Mouse (Mus musculus) forebrain, embryonic 15.5 days (tissue): ENCODE measurements at regions not wholly inside any gene's neighbourhood (a gene's known extent, or its start where the extent isn't known, plus 50 kb on each side); places are given as distances from the start of the nearest gene placed in this dataset.

ENCODE experiments used
- ATAC-seq: fragments of 200-750 bp; cut with Nextera tagmentation; replicated peaks from 2 replicates; pipeline ENCODE4 v1.8.0; 2017; ENCODE audit warnings: mild to moderate bottlenecking, moderate TSS enrichment, moderate library complexity
- H3K27ac ChIP-seq: fragments of 300-500 bp; sonication (generic); replicated peaks from 2 replicates; pipeline ENCODE4 v1.5.1; 2015; ENCODE audit warnings: mild to moderate bottlenecking, inconsistent platforms
- H3K27me3 ChIP-seq: fragments of 300-500 bp; sonication (generic); 2 replicates; pipeline ENCODE4 v1.6.1; 2015; ENCODE audit warnings: inconsistent platforms
- H3K36me3 ChIP-seq: fragments of 300-500 bp; sonication (generic); 2 replicates; pipeline ENCODE4 v1.6.1; 2015; ENCODE audit warnings: mild to moderate bottlenecking, inconsistent platforms
- H3K4me1 ChIP-seq: fragments of 300-500 bp; sonication (generic); 2 replicates; pipeline ENCODE4 v1.6.1; 2015; ENCODE audit warnings: inconsistent platforms
- H3K4me2 ChIP-seq: fragments of 300-500 bp; sonication (generic); replicated peaks from 2 replicates; pipeline ENCODE4 v1.6.1; 2015; ENCODE audit warnings: mild to moderate bottlenecking, inconsistent platforms
- H3K4me3 ChIP-seq: fragments of 300-500 bp; sonication (generic); 2 replicates; pipeline ENCODE4 v1.5.1; 2015; ENCODE audit warnings: mild to moderate bottlenecking, inconsistent platforms
- H3K9ac ChIP-seq: fragments of 300-500 bp; sonication (generic); replicated peaks from 2 replicates; pipeline ENCODE4 v1.6.1; 2015; ENCODE audit warnings: mild to moderate bottlenecking, inconsistent platforms
- H3K9me3 ChIP-seq: fragments of 300-500 bp; sonication (generic); 2 replicates; pipeline ENCODE4 v1.6.1; 2016; ENCODE audit warnings: inconsistent platforms
- WGBS: fragments of 180-500 bp; shearing (Covaris S2); methylation state at CpG from one replicate; pipeline ENCODE4 v1.1.7; 2015; ENCODE audit warnings: mixed read lengths; 5-methylcytosine and 5-hydroxymethylcytosine counted together

DNA sequence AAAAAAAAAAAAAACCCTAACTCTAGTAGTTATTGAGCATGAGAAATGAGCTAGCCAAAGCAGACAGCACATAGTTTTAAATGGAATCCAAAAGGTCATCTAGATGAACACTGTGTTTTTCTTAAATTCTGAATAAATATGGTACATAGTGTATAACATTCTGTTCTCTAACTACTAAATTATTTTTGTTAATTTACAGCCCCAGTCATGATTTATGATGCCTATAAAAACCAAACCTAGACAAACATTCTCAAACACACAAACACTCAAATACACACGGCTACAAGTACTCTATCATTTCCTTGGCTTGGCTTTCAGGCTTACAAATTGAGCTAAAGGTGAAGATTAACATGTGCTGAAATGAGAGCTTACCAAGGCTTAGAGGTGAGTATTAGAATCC lies 188.8 kb downstream of the Sucnr1 start:
- H3K4me1 ChIP-seq, result no peaks in the 10 kb centered on the region
- no peaks in the 10 kb centered on the region for H3K9me3 ChIP-seq
- no peak overlapping the region for H3K9ac ChIP-seq
- H3K4me2 ChIP-seq, result no peak overlapping the region
- no peak for ATAC-seq
- no peaks in the 10 kb centered on the region for H3K27me3 ChIP-seq
- no peak overlapping the region for H3K4me3 ChIP-seq
- no peak overlapping the region for H3K27ac ChIP-seq
- no peaks in the 10 kb centered on the region for H3K36me3 ChIP-seq
- WGBS, result 83% methylated on average over 1 of the region's 1 CpGs

- no peaks in the 10 kb centered on the region for H3K27me3 ChIP-seq
- H3K36me3 ChIP-seq, result no peaks in the 10 kb centered on the region
- H3K4me2 ChIP-seq, result no peak overlapping the region
- H3K4me1 ChIP-seq, result no peaks in the 10 kb centered on the region
- ATAC-seq, result peak; percentile 26; the same call in 1 of the 2 replicates
- 23% methylated on average over 1 of the region's 1 CpGs for whole genome bisulfite sequencing
- H3K9me3 ChIP-seq, result no peaks in the 10 kb centered on the region
- H3K4me3 ChIP-seq, result no peak overlapping the region
- H3K9ac ChIP-seq, result no peak overlapping the region
- no peak overlapping the region for H3K27ac ChIP-seq
Observed at GRCm38 (mm10) chr3:60273744-60274143, 192.1 kb downstream of the Sucnr1 start.

GRCm38 (mm10) chr3:60275249-60275838 lies 193.7 kb downstream of the Sucnr1 start:
- H3K9ac ChIP-seq, result no peak overlapping the region
- H3K36me3 ChIP-seq, result no peaks in the 10 kb centered on the region
- no peaks in the 10 kb centered on the region for H3K9me3 ChIP-seq
- H3K27me3 ChIP-seq, result no peaks in the 10 kb centered on the region
- no peak for ATAC-seq
- H3K27ac ChIP-seq, result no peak overlapping the region
- H3K4me1 ChIP-seq, result no peaks in the 10 kb centered on the region
- no peak overlapping the region for H3K4me3 ChIP-seq
- no peak overlapping the region for H3K4me2 ChIP-seq
- 86% methylated on average over 6 of the region's 6 CpGs for WGBS

DNA sequence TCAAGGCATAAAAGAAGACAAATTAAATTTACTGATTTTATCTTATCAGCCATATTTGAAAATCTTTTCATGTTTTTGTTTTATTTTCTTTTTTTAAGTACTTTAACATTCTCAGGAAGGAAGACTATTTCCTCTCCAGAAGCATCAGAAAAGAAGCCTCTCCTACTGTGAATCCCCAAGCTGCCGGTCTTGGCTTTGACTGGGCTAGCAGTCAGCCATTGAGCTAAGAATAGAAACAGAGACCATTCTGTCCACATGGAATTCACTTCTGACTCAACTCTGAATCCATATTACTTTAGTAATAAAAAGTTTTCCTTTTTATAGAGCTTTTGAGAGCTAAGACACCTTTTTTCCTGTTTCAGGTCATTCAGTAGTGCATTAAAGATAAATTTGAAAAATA lies 194.8 kb upstream of the Mbnl1 start:
- no peak overlapping the region for H3K4me2 ChIP-seq
- ATAC-seq, result no peak
- H3K9ac ChIP-seq, result no peak overlapping the region
- H3K36me3 ChIP-seq, result no peaks in the 10 kb centered on the region
- WGBS, result 83% methylated on average over 1 of the region's 1 CpGs
- H3K9me3 ChIP-seq, result no peaks in the 10 kb centered on the region
- H3K4me3 ChIP-seq, result no peak overlapping the region
- no peaks in the 10 kb centered on the region for H3K27me3 ChIP-seq
- no peaks in the 10 kb centered on the region for H3K4me1 ChIP-seq
- no peak overlapping the region for H3K27ac ChIP-seq

DNA sequence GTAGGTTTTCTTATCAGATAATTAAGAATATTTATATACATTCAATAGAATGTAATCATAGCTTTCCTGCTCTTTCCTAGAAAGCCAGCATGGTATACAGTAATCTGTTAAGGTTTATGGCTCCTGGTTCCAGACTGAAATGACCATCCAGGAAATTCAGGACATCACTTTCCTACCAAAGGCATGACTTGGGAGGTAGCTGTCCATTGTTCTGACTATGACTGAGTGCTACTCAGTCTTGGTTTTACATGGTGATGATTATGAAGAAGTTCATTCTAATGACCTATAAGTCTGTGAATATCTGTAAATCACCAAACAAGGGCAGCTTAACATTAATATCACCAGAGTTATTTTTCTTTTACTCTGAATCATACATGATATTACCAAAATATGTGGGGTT lies 191.4 kb upstream of the Mbnl1 start:
- H3K27ac ChIP-seq, result no peak overlapping the region
- ATAC-seq, result no peak
- no peaks in the 10 kb centered on the region for H3K36me3 ChIP-seq
- H3K4me2 ChIP-seq, result no peak overlapping the region
- H3K9ac ChIP-seq, result no peak overlapping the region
- H3K4me1 ChIP-seq, result no peaks in the 10 kb centered on the region
- H3K27me3 ChIP-seq, result no peaks in the 10 kb centered on the region
- H3K9me3 ChIP-seq, result no peaks in the 10 kb centered on the region
- no peak overlapping the region for H3K4me3 ChIP-seq

GRCm38 (mm10) chr3:60281959-60282495 lies 190.6 kb upstream of the Mbnl1 start:
- no peak for ATAC-seq
- H3K27me3 ChIP-seq, result no peaks in the 10 kb centered on the region
- no peak overlapping the region for H3K4me3 ChIP-seq
- H3K36me3 ChIP-seq, result no peaks in the 10 kb centered on the region
- no peaks in the 10 kb centered on the region for H3K4me1 ChIP-seq
- no peak overlapping the region for H3K4me2 ChIP-seq
- H3K9ac ChIP-seq, result no peak overlapping the region
- no peak overlapping the region for H3K27ac ChIP-seq
- no peaks in the 10 kb centered on the region for H3K9me3 ChIP-seq
- 76% methylated on average over 3 of the region's 3 CpGs for WGBS

DNA sequence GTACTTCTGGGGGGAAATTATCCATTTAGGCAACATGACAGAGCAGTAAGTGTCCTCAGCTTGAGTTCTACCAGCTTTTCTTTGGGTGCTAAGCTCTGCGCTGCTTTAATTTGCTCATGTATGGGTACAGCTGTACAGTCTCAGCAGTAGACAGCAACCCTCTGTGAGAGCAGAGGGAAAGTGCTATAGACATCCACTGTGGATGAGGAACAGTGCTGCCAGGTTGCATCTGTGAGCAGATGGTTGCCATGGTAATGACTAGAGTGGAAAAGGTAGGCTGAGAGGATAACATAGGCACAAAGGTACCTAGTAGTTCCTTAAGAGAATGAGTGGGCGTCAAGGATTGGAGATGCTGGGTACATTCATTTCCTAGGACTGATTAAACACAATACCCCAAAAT lies 180.5 kb upstream of the Mbnl1 start:
- H3K4me3 ChIP-seq, result no peak overlapping the region
- no peaks in the 10 kb centered on the region for H3K4me1 ChIP-seq
- no peak overlapping the region for H3K4me2 ChIP-seq
- H3K27ac ChIP-seq, result no peak overlapping the region
- no peak overlapping the region for H3K9ac ChIP-seq
- ATAC-seq, result peak; percentile 85
- no peaks in the 10 kb centered on the region for H3K9me3 ChIP-seq
- H3K36me3 ChIP-seq, result no peaks in the 10 kb centered on the region
- WGBS, result 85% methylated on average over 2 of the region's 2 CpGs
- no peaks in the 10 kb centered on the region for H3K27me3 ChIP-seq

DNA sequence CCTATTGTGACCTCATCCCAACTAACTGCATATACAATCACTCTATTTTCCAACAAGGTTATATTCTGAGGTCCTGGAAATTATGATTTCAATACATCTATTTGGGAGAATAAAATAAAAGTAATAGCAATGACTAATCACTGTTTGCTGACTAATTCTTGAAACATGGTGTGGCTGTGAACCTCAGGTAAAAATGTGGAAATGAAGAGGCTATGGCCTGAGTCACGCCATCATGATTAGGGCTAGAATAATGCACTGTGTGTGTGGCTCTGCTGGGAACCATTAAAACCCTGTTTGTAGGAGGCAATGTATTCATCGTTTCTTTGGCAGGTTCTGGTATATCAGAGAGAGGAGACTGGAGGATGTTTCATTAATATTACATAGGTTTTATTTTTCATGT lies 179.7 kb upstream of the Mbnl1 start:
- Histone ChIP-seq H3K27me3 (no peaks in the 10 kb centered on the region), H3K27ac (no peak overlapping the region), H3K4me2 (no peak overlapping the region), H3K4me3 (no peak overlapping the region), H3K9ac (no peak overlapping the region), H3K9me3 (no peaks in the 10 kb centered on the region), H3K36me3 (no peaks in the 10 kb centered on the region), H3K4me1 (no peaks in the 10 kb centered on the region)
- WGBS, result 82% methylated on average over 2 of the region's 2 CpGs
- no peak for ATAC-seq

- Histone ChIP-seq H3K4me3 (no peak overlapping the region), H3K9me3 (no peaks in the 10 kb centered on the region), H3K4me2 (no peak overlapping the region), H3K27me3 (no peaks in the 10 kb centered on the region), H3K27ac (no peak overlapping the region), H3K9ac (no peak overlapping the region), H3K36me3 (no peaks in the 10 kb centered on the region), H3K4me1 (no peaks in the 10 kb centered on the region)
- WGBS, result 78% methylated on average over 3 of the region's 3 CpGs
- ATAC-seq, result no peak; the same call in 1 of the 2 replicates
Observed at GRCm38 (mm10) chr3:60305399-60305798, 167.2 kb upstream of the Mbnl1 start.

- 80% methylated on average over 3 of the region's 3 CpGs for WGBS
- H3K27me3 ChIP-seq, result no peaks in the 10 kb centered on the region
- H3K9ac ChIP-seq, result no peak overlapping the region
- H3K36me3 ChIP-seq, result no peaks in the 10 kb centered on the region
- no peaks in the 10 kb centered on the region for H3K4me1 ChIP-seq
- no peak overlapping the region for H3K4me2 ChIP-seq
- H3K4me3 ChIP-seq, result no peak overlapping the region
- no peak for ATAC-seq
- H3K9me3 ChIP-seq, result no peaks in the 10 kb centered on the region
- no peak overlapping the region for H3K27ac ChIP-seq
Observed at GRCm38 (mm10) chr3:60310402-60310801, 162.2 kb upstream of the Mbnl1 start.

GRCm38 (mm10) chr3:60311178-60311577 lies 161.5 kb upstream of the Mbnl1 start:
- ATAC-seq, result no peak
- Histone ChIP-seq H3K36me3 (no peaks in the 10 kb centered on the region), H3K9me3 (no peaks in the 10 kb centered on the region), H3K4me3 (no peak overlapping the region), H3K9ac (no peak overlapping the region), H3K27me3 (no peaks in the 10 kb centered on the region), H3K4me1 (no peaks in the 10 kb centered on the region), H3K27ac (no peak overlapping the region), H3K4me2 (no peak overlapping the region)
- WGBS, result 77% methylated on average over 3 of the region's 3 CpGs

DNA sequence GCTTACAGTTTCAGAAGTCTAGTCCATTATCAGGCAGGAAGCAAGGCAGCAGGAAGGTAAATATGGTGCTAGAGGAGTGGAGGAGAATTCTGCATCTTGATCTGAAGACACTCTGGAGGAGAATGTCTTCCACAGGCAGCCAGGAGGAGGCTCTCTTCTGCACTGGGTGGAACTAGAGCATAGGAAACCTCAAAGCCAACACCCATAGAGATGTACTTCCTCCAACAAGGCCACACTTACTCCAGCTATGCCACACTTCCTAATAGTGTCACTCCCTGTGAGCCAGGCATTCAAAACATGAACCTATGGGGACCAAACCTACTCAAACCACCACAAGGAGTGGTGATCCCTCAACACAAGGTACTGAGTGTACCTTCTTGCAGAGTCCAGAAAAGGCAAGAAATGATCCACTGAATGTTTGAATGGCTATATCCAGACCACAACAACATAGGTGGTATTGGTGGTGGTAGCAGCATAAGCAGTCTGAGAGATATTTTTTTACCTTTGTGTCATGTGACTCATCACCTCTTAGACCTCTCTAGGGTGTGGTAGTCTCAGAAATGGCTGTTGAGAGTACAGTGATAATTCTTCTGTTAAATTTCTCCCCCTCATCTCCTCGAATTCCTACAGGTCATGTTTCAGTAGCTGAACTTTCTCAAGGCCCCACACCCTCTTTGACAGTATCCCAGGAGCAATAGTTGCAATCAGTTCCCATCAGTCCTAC lies 152.3 kb upstream of the Mbnl1 start:
- H3K9me3 ChIP-seq, result no peaks in the 10 kb centered on the region
- H3K27ac ChIP-seq, result no peak overlapping the region
- no peak for ATAC-seq
- no peak overlapping the region for H3K4me2 ChIP-seq
- H3K36me3 ChIP-seq, result no peaks in the 10 kb centered on the region
- no peak overlapping the region for H3K9ac ChIP-seq
- no peaks in the 10 kb centered on the region for H3K4me1 ChIP-seq
- 51% methylated on average over 1 of the region's 1 CpGs for WGBS
- H3K27me3 ChIP-seq, result no peaks in the 10 kb centered on the region
- H3K4me3 ChIP-seq, result no peak overlapping the region

DNA sequence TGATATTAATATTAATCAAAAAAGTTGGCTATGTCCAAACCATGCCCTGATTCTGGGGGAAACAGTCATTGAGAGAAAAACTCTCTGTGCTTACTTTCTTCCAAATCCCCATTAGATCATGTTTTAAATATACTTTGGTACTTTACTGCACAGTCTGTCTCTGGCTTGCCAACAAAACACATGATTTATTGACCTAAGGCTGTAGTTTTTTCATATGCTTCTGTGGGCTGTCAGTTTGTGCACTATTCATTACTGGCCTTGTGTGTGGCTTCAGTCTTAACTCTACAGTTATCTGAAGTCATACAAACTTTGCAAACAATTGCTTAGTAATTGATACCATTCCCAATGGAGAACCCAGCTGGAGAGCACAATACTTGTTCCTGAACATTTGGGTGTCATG lies 149.1 kb upstream of the Mbnl1 start:
- Histone ChIP-seq H3K4me3 (no peak overlapping the region), H3K4me2 (no peak overlapping the region), H3K9ac (no peak overlapping the region), H3K4me1 (no peaks in the 10 kb centered on the region), H3K36me3 (no peaks in the 10 kb centered on the region), H3K27me3 (no peaks in the 10 kb centered on the region), H3K9me3 (no peaks in the 10 kb centered on the region), H3K27ac (no peak overlapping the region)
- ATAC-seq, result no peak
